Mouse (Mus musculus) neutrophil, adult 59 days (primary cell): ENCODE results near the gene Evc2. TPM values are rescaled to one million over a fixed set of nuclear protein-coding genes. Genes with fewer than 3 reads are reported as not detected.

ENCODE experiments used
- total RNA-seq, 2 experiments: library from RNA; stranded (reverse); gene quantifications; 1 replicate in 1 of 2; 2 replicates in 1 of 2; pipeline ENCODE4 v1.2.4; 2023

The Evc2 gene
- not detected for total RNA-seq

DNA sequence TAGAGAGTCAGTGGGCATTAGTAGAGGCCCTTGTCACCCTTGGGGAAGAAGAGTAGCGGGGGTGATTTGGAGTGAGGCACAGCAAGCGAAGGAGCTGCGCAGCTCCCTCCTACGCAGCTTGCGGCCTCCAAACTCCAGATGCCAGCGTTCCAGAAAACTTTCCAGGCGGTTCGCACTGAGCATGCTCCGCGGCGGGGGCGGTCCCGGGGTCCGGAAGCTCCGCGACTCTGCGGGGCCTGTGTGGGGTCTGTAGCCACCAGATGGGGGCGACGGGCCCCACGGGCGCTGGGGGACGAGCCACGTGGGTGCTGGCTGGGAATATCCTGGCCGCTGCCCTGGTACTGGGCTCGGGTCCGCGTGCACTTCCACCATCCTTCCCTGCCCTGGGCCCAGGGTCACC, at the start of gene Evc2:
Evc2 (plus strand) TSS at position 212 of the 400 bp plus-strand sequence.

GRCm38 (mm10) chr5:37336485-37337105, 1.7 kb upstream of the Evc2 start, which contains the start of gene Evc:
TSS of gene Evc (minus strand) at chr5:37336894.

Other genes starting within 250 kb of the Evc2 start
- gene Crmp1, start 96.6 kb upstream of the Evc2 start, total RNA-seq: not detected
- under 1 TPM in 1 of 2 experiments, not detected in 1; 0.09 TPM for gene Evc, start 1.6 kb upstream of the Evc2 start, total RNA-seq